In the genomic region with DNA sequence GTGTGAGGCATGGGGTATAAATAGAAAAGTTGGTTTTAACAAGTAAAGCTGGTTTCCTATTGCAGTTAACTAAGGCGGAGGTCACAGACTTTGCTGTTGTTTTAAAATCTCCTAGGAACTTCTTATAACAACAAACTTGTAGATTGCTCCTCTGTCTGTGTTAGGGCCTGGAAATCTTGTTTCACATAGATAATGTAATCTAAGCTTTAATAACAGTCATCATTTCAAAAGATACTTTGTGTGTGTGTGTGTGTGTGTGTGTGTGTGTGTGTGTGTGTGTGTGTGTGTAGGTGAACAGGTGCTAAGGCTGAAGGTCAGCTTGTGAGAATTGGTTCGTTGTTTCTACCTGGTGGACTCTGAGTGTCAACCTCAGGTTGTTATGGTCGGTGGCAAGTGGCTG, we compare ENCODE assay signal across 20 mouse cellular contexts. TPM values are rescaled to one million over a fixed set of nuclear protein-coding genes. Genes with fewer than 3 reads are reported as not detected.
DNase-seq lines count a peak whose midpoint lies in the region; ATAC-seq and TF ChIP-seq lines count a peak whose summit lies in the region.
"Had no signal": no experiment of that assay in that cellular context is flagged by ENCODE, and none has a peak within 500 bp of the region (broad histone marks: within the 10 kb centered on the region; RNA-seq: fewer than 3 reads in every experiment).

No protein-coding gene starts in this region.

- H3K9ac ChIP-seq in liver, embryonic 16.5 days (ENCODE audit: low read depth, low read length): no peak overlapping the region
- H3K9ac ChIP-seq: heart, embryonic 15.5 days; stomach, embryonic 15.5 days had no signal

- ATAC-seq in liver, embryonic 16.5 days (ENCODE audit: low read depth): no peak
- ATAC-seq in cerebellum, adult (ENCODE audit: insufficient number of reproducible peaks, low FRiP score, low TSS enrichment): no peak
- ATAC-seq: forebrain, embryonic 16.5 days; hindbrain, postnatal 0 days had no signal

- H3K4me3 ChIP-seq in heart, embryonic 10.5 days: no peak overlapping the region
- H3K4me3 ChIP-seq in thymus, adult 2 months (ENCODE audit: control insufficient read depth, insufficient read depth, low read length): no peak overlapping the region
- H3K4me3 ChIP-seq in liver, embryonic 16.5 days (ENCODE audit: low read depth, low read length): no peak overlapping the region
- H3K4me3 ChIP-seq: embryonic facial prominence, embryonic 13.5 days; heart, embryonic 15.5 days; hindbrain, embryonic 10.5 days; limb, embryonic 10.5 days; stomach, embryonic 15.5 days had no signal

- peaks cover 18% of the 10 kb centered on the region; the same call in 1 of the 2 replicates for H3K4me1 ChIP-seq in heart, embryonic 10.5 days
- peaks cover 14% of the 10 kb centered on the region for H3K4me1 ChIP-seq in thymus, adult 2 months (replicated peaks; ENCODE audit: control insufficient read depth, insufficient read depth, low read length)
- H3K4me1 ChIP-seq in liver, embryonic 16.5 days (ENCODE audit: control insufficient read depth, low read depth, low read length): peaks cover 22% of the 10 kb centered on the region
- H3K4me1 ChIP-seq: embryonic facial prominence, embryonic 13.5 days had no signal

- H3K36me3 ChIP-seq in heart, embryonic 10.5 days: peaks cover 4% of the 10 kb centered on the region; the same call in 1 of the 2 replicates
- no peaks in the 10 kb centered on the region for H3K36me3 ChIP-seq in thymus, adult 2 months (ENCODE audit: control insufficient read depth, insufficient read depth, low read length)
- no peaks in the 10 kb centered on the region for H3K36me3 ChIP-seq in liver, embryonic 16.5 days (ENCODE audit: control insufficient read depth, insufficient read depth)
- H3K36me3 ChIP-seq: stomach, embryonic 15.5 days had no signal

- H3K4me2 ChIP-seq in liver, embryonic 16.5 days (ENCODE audit: low read depth, low read length): peak overlapping the region; percentile 6; the same call in 1 of the 2 replicates
- H3K4me2 ChIP-seq: embryonic facial prominence, embryonic 13.5 days; heart, embryonic 15.5 days; stomach, embryonic 15.5 days had no signal

- H3K27me3 ChIP-seq in heart, embryonic 10.5 days (ENCODE audit: insufficient read depth, poor library complexity, severe bottlenecking): no peaks in the 10 kb centered on the region
- no peaks in the 10 kb centered on the region for H3K27me3 ChIP-seq in thymus, adult 2 months (ENCODE audit: control insufficient read depth, insufficient read depth, low read length)
- no peaks in the 10 kb centered on the region for H3K27me3 ChIP-seq in liver, embryonic 16.5 days (ENCODE audit: control insufficient read depth, insufficient read depth, low read depth, low read length)
- H3K27me3 ChIP-seq: embryonic facial prominence, embryonic 13.5 days; heart, embryonic 15.5 days; stomach, embryonic 15.5 days had no signal

- DNase-seq in heart, embryonic 10.5 days (ENCODE audit: low spot score): no peak
- no peak for DNase-seq in heart, postnatal 10 days
- DNase-seq in thymus, adult 2 months: no peak
- no peak for DNase-seq in thymus, postnatal 25 days
- DNase-seq in right cerebral cortex, postnatal 25 days: no peak
- DNase-seq in gastrocnemius, postnatal 4 days (ENCODE audit: low spot score in 2 of 2): no peak
- DNase-seq: cerebellum, postnatal 10 days; kidney, adult 18-20 months; kidney, postnatal 10 days; thymus, adult 18-20 months had no signal

- peak overlapping the region; percentile 17; the same call in 1 of the 2 replicates for H3K27ac ChIP-seq in heart, embryonic 10.5 days
- peak overlapping the region; percentile 46; the same call in 1 of the 2 replicates for H3K27ac ChIP-seq in thymus, adult 2 months (ENCODE audit: control insufficient read depth, insufficient read depth, low read length)
- H3K27ac ChIP-seq in liver, embryonic 16.5 days (ENCODE audit: low read length): peak overlapping the region; percentile 62; the same call in 1 of the 2 replicates
- H3K27ac ChIP-seq: heart, embryonic 15.5 days; hindbrain, embryonic 10.5 days; hindbrain, postnatal 0 days; limb, embryonic 10.5 days; midbrain, embryonic 10.5 days; stomach, embryonic 15.5 days had no signal

- WGBS in heart, embryonic 10.5 days: 73% methylated on average over 3 of the region's 3 CpGs
- 39% methylated on average over 3 of the region's 3 CpGs for WGBS in thymus, adult 2 months
- WGBS in liver, embryonic 16.5 days (ENCODE audit: insufficient replicate concordance): 40% methylated on average over 3 of the region's 3 CpGs

- no peak for TF ChIP-seq POLR2A in thymus, adult 2 months (IDR thresholded peaks at IDR 0.05; ENCODE audit: control insufficient read depth, extremely low read depth, insufficient read depth, low read length, poor library complexity)

- intact Hi-C loops in heart, postnatal 10 days (cut with DNase I): no loop called here

- no peaks in the 10 kb centered on the region for H3K9me3 ChIP-seq in heart, embryonic 10.5 days
- H3K9me3 ChIP-seq in liver, embryonic 16.5 days (replicated peaks; ENCODE audit: control insufficient read depth, low read length): no peaks in the 10 kb centered on the region
- H3K9me3 ChIP-seq: embryonic facial prominence, embryonic 13.5 days; heart, embryonic 15.5 days; hindbrain, embryonic 10.5 days; limb, embryonic 10.5 days; midbrain, embryonic 10.5 days; stomach, embryonic 15.5 days had no signal

- TF ChIP-seq CTCF in thymus, adult 2 months (IDR thresholded peaks at IDR 0.05; ENCODE audit: borderline replicate concordance, control insufficient read depth, extremely low read depth, insufficient read depth, low read length, poor library complexity): no peak

RNA-seq across cellular contexts. Expression of gene Myl6b, which starts 5.5 kb away (rescaled TPM):
- polyA plus RNA-seq in heart, embryonic 10.5 days (2016; fragmentation: Nextera tagmentation; extraction: Ambion mirVana): 3.2 and 4.0 TPM in 2 replicates
- 1 to 10 TPM; 4.1 to 4.5 TPM for total RNA-seq in heart, postnatal 10 days (2021)
- 2.7 and 3.9 TPM in 2 replicates for polyA plus RNA-seq in thymus, adult 2 months (2012; rRNA removed)
- 1.8 and 2.0 TPM in 2 replicates for polyA plus RNA-seq in liver, embryonic 16.5 days (2015; fragmentation: Nextera tagmentation; extraction: Ambion mirVana)
- 100 to 1,000 TPM; 119 to 139 TPM for total RNA-seq in gastrocnemius, postnatal 4 days (2021)

RNA-seq across cellular contexts. Expression of gene Myl6, which starts 10.1 kb away (rescaled TPM):
- polyA plus RNA-seq in heart, embryonic 10.5 days (2016; fragmentation: Nextera tagmentation; extraction: Ambion mirVana): 1,508 and 1,550 TPM in 2 replicates
- 100 to 1,000 TPM; 500 to 506 TPM for total RNA-seq in heart, postnatal 10 days (2021)
- polyA plus RNA-seq in thymus, adult 2 months (2012; rRNA removed): 445 and 566 TPM in 2 replicates
- polyA plus RNA-seq in liver, embryonic 16.5 days (2015; fragmentation: Nextera tagmentation; extraction: Ambion mirVana): 448 and 465 TPM in 2 replicates
- total RNA-seq in gastrocnemius, postnatal 4 days (2021): 100 to 1,000 TPM; 485 to 542 TPM

RNA-seq across cellular contexts. Expression of gene Esyt1, which starts 21.7 kb away (rescaled TPM):
- 17.8 and 20.3 TPM in 2 replicates for polyA plus RNA-seq in heart, embryonic 10.5 days (2016; fragmentation: Nextera tagmentation; extraction: Ambion mirVana)
- total RNA-seq in heart, postnatal 10 days (2021): 10 to 100 TPM; 28.5 to 29.9 TPM
- polyA plus RNA-seq in thymus, adult 2 months (2012; rRNA removed): 146 and 155 TPM in 2 replicates
- 10.3 and 10.5 TPM in 2 replicates for polyA plus RNA-seq in liver, embryonic 16.5 days (2015; fragmentation: Nextera tagmentation; extraction: Ambion mirVana)
- total RNA-seq in gastrocnemius, postnatal 4 days (2021): 10 to 100 TPM; 49.6 to 50.5 TPM

RNA-seq across cellular contexts. Expression of gene Zc3h10, which starts 43.6 kb away (rescaled TPM):
- polyA plus RNA-seq in heart, embryonic 10.5 days (2016; fragmentation: Nextera tagmentation; extraction: Ambion mirVana): 11.2 and 12.8 TPM in 2 replicates
- 10 to 100 TPM in 1 of 2 experiments, 1 to 10 TPM in 1; 9.8 to 10.1 TPM for total RNA-seq in heart, postnatal 10 days (2021)
- 25.6 and 27.1 TPM in 2 replicates for polyA plus RNA-seq in thymus, adult 2 months (2012; rRNA removed)
- 4.9 and 5.7 TPM in 2 replicates for polyA plus RNA-seq in liver, embryonic 16.5 days (2015; fragmentation: Nextera tagmentation; extraction: Ambion mirVana)
- 1 to 10 TPM; 6.7 to 9.9 TPM for total RNA-seq in gastrocnemius, postnatal 4 days (2021)

RNA-seq across cellular contexts. Expression of gene Smarcc2, which starts 45.0 kb away (rescaled TPM):
- 66.0 and 68.7 TPM in 2 replicates for polyA plus RNA-seq in heart, embryonic 10.5 days (2016; fragmentation: Nextera tagmentation; extraction: Ambion mirVana)
- total RNA-seq in heart, postnatal 10 days (2021): 10 to 100 TPM; 83.6 to 95.9 TPM
- 176 and 211 TPM in 2 replicates for polyA plus RNA-seq in thymus, adult 2 months (2012; rRNA removed)
- polyA plus RNA-seq in liver, embryonic 16.5 days (2015; fragmentation: Nextera tagmentation; extraction: Ambion mirVana): 20.3 and 22.6 TPM in 2 replicates
- total RNA-seq in gastrocnemius, postnatal 4 days (2021): 10 to 100 TPM; 90.8 to 91.2 TPM
